Comparison of ENCODE assay signal across 11 mouse cellular contexts in genomic region chr13:63951922-63952734, GRCm38 (mm10).
DNase-seq lines count a peak whose midpoint lies in the region; ATAC-seq and TF ChIP-seq lines count a peak whose summit lies in the region.
"Had no signal": no experiment of that assay in that cellular context is flagged by ENCODE, and none has a peak within 500 bp of the region (broad histone marks: within the 10 kb centered on the region; RNA-seq: fewer than 3 reads in every experiment).

No protein-coding gene starts in this region.

- H3K4me1 ChIP-seq in liver, adult 2 months (ENCODE audit: control insufficient read depth, insufficient read depth, low read length) = peaks cover 25% of the 10 kb centered on the region
- 0 out of 2 replicates have a peak, but pooled peaks cover 9% of the 10 kb centered on the region for H3K4me1 ChIP-seq in liver, embryonic 12.5 days
- H3K4me1 ChIP-seq in neural tube, embryonic 11.5 days (ENCODE audit: control insufficient read depth, insufficient read depth, low read length) = peaks cover 21% of the 10 kb centered on the region

- no peaks in the 10 kb centered on the region for H3K9me3 ChIP-seq in liver, embryonic 12.5 days (replicated peaks)
- H3K9me3 ChIP-seq in neural tube, embryonic 11.5 days (ENCODE audit: control insufficient read depth, low read length) = no peaks in the 10 kb centered on the region

- DNase-seq in liver, adult 2 months (ENCODE audit: extremely low read depth, low read depth, low spot score) = peak; percentile 97
- DNase-seq in embryo, embryonic 9.5 days (ENCODE audit: extremely low spot score) = peak; percentile 85
- peak; percentile 43 for DNase-seq in kidney, adult 11 months
- DNase-seq in neural tube, embryonic 11.5 days (ENCODE audit: low spot score) = peak; percentile 76
- no peak for DNase-seq in layer of hippocampus, postnatal 36 days
- DNase-seq in left cerebral cortex, adult 8-10 months (ENCODE audit: low spot score in 2 of 2) = no peak
- no peak for DNase-seq in right cerebral cortex, postnatal 4 days
- DNase-seq: forebrain, postnatal 0 days; thymus, postnatal 36 days had no signal

- H3K27ac ChIP-seq in liver, adult 2 months (replicated peaks; ENCODE audit: insufficient read depth, low read depth, low read length) = peak overlapping the region; percentile 91
- no peak overlapping the region for H3K27ac ChIP-seq in liver, embryonic 12.5 days
- H3K27ac ChIP-seq in neural tube, embryonic 11.5 days (ENCODE audit: low read depth, low read length) = peak overlapping the region; percentile 62
- H3K27ac ChIP-seq: left cerebral cortex, adult 2 months had no signal

- no peak overlapping the region for H3K9ac ChIP-seq in liver, adult 2 months (ENCODE audit: low read depth, low read length)
- H3K9ac ChIP-seq in liver, embryonic 12.5 days = no peak overlapping the region
- peak overlapping the region; percentile 31; the same call in 1 of the 2 replicates for H3K9ac ChIP-seq in neural tube, embryonic 11.5 days (ENCODE audit: low read length)
- H3K9ac ChIP-seq: forebrain, postnatal 0 days had no signal

- ATAC-seq in liver, embryonic 12.5 days = no peak
- peak; percentile 91 for ATAC-seq in neural tube, embryonic 11.5 days (ENCODE audit: insufficient read depth, low FRiP score, low TSS enrichment)
- ATAC-seq: forebrain, postnatal 0 days had no signal

- no peaks in the 10 kb centered on the region for H3K27me3 ChIP-seq in liver, adult 2 months (ENCODE audit: control insufficient read depth, insufficient read depth, low read length)
- no peaks in the 10 kb centered on the region for H3K27me3 ChIP-seq in liver, embryonic 12.5 days (replicated peaks)
- H3K27me3 ChIP-seq in neural tube, embryonic 11.5 days (ENCODE audit: control insufficient read depth, insufficient read depth, low read length) = 0 out of 2 replicates have a peak, but pooled peaks cover 2% of the 10 kb centered on the region

- H3K4me2 ChIP-seq in liver, embryonic 12.5 days = no peak overlapping the region
- 0 out of 2 replicates have a peak overlapping the region, but pooled peaks have one; percentile 14 for H3K4me2 ChIP-seq in neural tube, embryonic 11.5 days (ENCODE audit: low read depth)

- WGBS in liver, adult 2 months = 40% methylated on average over 9 of the region's 9 CpGs
- 59% methylated on average over 9 of the region's 9 CpGs for WGBS in liver, embryonic 12.5 days (ENCODE audit: insufficient replicate concordance)
- 10% methylated on average over 9 of the region's 9 CpGs for WGBS in neural tube, embryonic 11.5 days

- H3K4me3 ChIP-seq in liver, adult 2 months (ENCODE audit: insufficient read depth, low read depth, low read length) = no peak overlapping the region
- H3K4me3 ChIP-seq in liver, embryonic 12.5 days = no peak overlapping the region
- no peak overlapping the region for H3K4me3 ChIP-seq in neural tube, embryonic 11.5 days (ENCODE audit: low read depth, low read length)
- H3K4me3 ChIP-seq: left cerebral cortex, adult 2 months had no signal

- TF ChIP-seq CTCF in liver, adult 2 months (IDR thresholded peaks at IDR 0.05; ENCODE audit: low read depth, low read length) = no peak

- TF ChIP-seq POLR2A in liver, adult 2 months (IDR thresholded peaks at IDR 0.05; ENCODE audit: extremely low read depth, insufficient read depth, low read length) = no peak

- no peaks in the 10 kb centered on the region for H3K36me3 ChIP-seq in liver, adult 2 months (ENCODE audit: control insufficient read depth, insufficient read depth, low read length)
- H3K36me3 ChIP-seq in liver, embryonic 12.5 days = no peaks in the 10 kb centered on the region
- no peaks in the 10 kb centered on the region for H3K36me3 ChIP-seq in neural tube, embryonic 11.5 days (ENCODE audit: control insufficient read depth, insufficient read depth, low read length)

- H3K79me2 ChIP-seq in liver, adult 2 months (ENCODE audit: control insufficient read depth, insufficient read depth, low read length) = no peaks in the 10 kb centered on the region

Comparison
In these comparisons a context has a peak if more than half of its experiments do, and no peak if none do; other contexts are left out.
1. DNase-seq: peak in liver, adult 2 months (single experiment), embryo, embryonic 9.5 days (single experiment), kidney, adult 11 months (single experiment) and neural tube, embryonic 11.5 days (single experiment); none in layer of hippocampus, postnatal 36 days (0 of 2), left cerebral cortex, adult 8-10 months (0 of 2) and right cerebral cortex, postnatal 4 days (single experiment).